Mouse (Mus musculus) kidney, adult 9 months (tissue): ENCODE data around the gene Gm3106.
"Not testable (repeated sequence)": the region's sequence is repeated elsewhere in the genome, so short reads cannot be mapped to it uniquely, and the experiment has no call there.

ENCODE experiments used
- DNase-seq: peaks from one replicate; pipeline ENCODE4 v3.0.0; 2022

The Gm3106 gene

GRCm38 (mm10) chr5:94217705-94218104, at the start of gene Gm3106:
TSS of gene Gm3106 (plus strand) at chr5:94218005.
- DNase-seq = not testable (repeated sequence)
